Mouse (Mus musculus): ENCODE data around the gene Serinc3.

GRCm38 (mm10) chr2:163676321-163676720 lies 31.4 kb upstream of the Serinc3 start:
- no peak for TF ChIP-seq POLR2A (IDR thresholded peaks at IDR 0.05; ENCODE audit: insufficient read length, low read depth)
- TF ChIP-seq USF1 (IDR thresholded peaks at IDR 0.05; ENCODE audit: low read depth): no peak
- TF ChIP-seq CEBPB (IDR thresholded peaks at IDR 0.05; ENCODE audit: insufficient read depth, poor library complexity, severe bottlenecking): no peak
- TF ChIP-seq E2F4 (IDR thresholded peaks at IDR 0.05; ENCODE audit: insufficient read depth): no peak
- TF ChIP-seq POLR2AphosphoS2 (IDR thresholded peaks at IDR 0.05; ENCODE audit: insufficient read length, low read depth): no peak
- TF ChIP-seq TCF12 (IDR thresholded peaks at IDR 0.05; ENCODE audit: insufficient read depth, poor library complexity, severe bottlenecking): no peak
- TF ChIP-seq REST (IDR thresholded peaks at IDR 0.05; ENCODE audit: insufficient read depth, insufficient read length): no peak
- TF ChIP-seq MAX (IDR thresholded peaks at IDR 0.05; ENCODE audit: low read depth): no peak
- TF ChIP-seq MYOD1 (IDR thresholded peaks at IDR 0.05; ENCODE audit: control insufficient read depth in 1 of 3, insufficient read length in 2 of 3, low read depth in 2 of 3): no peak
- TF ChIP-seq TCF3 (IDR thresholded peaks at IDR 0.05; ENCODE audit: insufficient read length, low read depth): no peak
- TF ChIP-seq SRF (IDR thresholded peaks at IDR 0.05; ENCODE audit: control insufficient read depth, insufficient read length, low read depth): no peak
- TF ChIP-seq MYOG (IDR thresholded peaks at IDR 0.05; ENCODE audit: control insufficient read depth in 1 of 3, insufficient read depth in 1 of 3, insufficient read length in 2 of 3, low read depth in 2 of 3): no peak

Data from myocyte (in vitro differentiated cells).